Mouse (Mus musculus) forebrain, embryonic 11.5 days (tissue): ENCODE data around the gene Ankrd22. TPM values are rescaled to one million over a fixed set of nuclear protein-coding genes. Genes with fewer than 3 reads are reported as not detected.

Source experiments
- ATAC-seq: fragments of 200-750 bp; cut with Nextera tagmentation; replicated peaks from 2 replicates; pipeline ENCODE4 v1.8.0; 2017; ENCODE audit warnings: moderate TSS enrichment; ENCODE audit not compliant: low FRiP score
- DNase-seq: peaks from one replicate; pipeline ENCODE4 v3.0.0-alpha.2; 2017; ENCODE audit warnings: low spot score
- H3K27ac ChIP-seq: fragments of 300-500 bp; sonication (generic); 2 replicates; pipeline ENCODE4 v1.5.1; 2014; ENCODE audit warnings: low read depth, low read length
- H3K27me3 ChIP-seq: fragments of 300-500 bp; sonication (generic); 2 replicates; pipeline ENCODE4 v1.6.1; 2014; ENCODE audit warnings: mild to moderate bottlenecking, low read length, mixed read lengths; ENCODE audit not compliant: control insufficient read depth, insufficient read depth
- H3K36me3 ChIP-seq: fragments of 300-500 bp; sonication (generic); 2 replicates; pipeline ENCODE4 v1.6.1; 2014; ENCODE audit warnings: mild to moderate bottlenecking, low read length, moderate library complexity, mixed read lengths; ENCODE audit not compliant: control insufficient read depth, insufficient read depth
- H3K4me1 ChIP-seq: fragments of 300-500 bp; sonication (generic); replicated peaks from 2 replicates; pipeline ENCODE4 v1.6.1; 2014; ENCODE audit warnings: low read length, mixed read lengths; ENCODE audit not compliant: control insufficient read depth, insufficient read depth
- H3K4me2 ChIP-seq: fragments of 300-500 bp; sonication (generic); 2 replicates; pipeline ENCODE4 v1.6.1; 2014; ENCODE audit warnings: low read depth, mild to moderate bottlenecking, low read length, moderate library complexity, mixed read lengths; ENCODE audit not compliant: severe bottlenecking
- H3K4me3 ChIP-seq: fragments of 300-500 bp; sonication (generic); 2 replicates; pipeline ENCODE4 v1.5.1; 2014; ENCODE audit warnings: low read depth, low read length
- H3K9ac ChIP-seq: fragments of 300-500 bp; sonication (generic); 2 replicates; pipeline ENCODE4 v1.6.1; 2014; ENCODE audit warnings: low read length
- H3K9me3 ChIP-seq: fragments of 300-500 bp; sonication (generic); 2 replicates; pipeline ENCODE4 v1.6.1; 2016; ENCODE audit warnings: low read length, mixed read lengths; ENCODE audit not compliant: control insufficient read depth
- WGBS: fragments of 180-500 bp; shearing (Covaris S2); extraction: QIAGEN DNeasy Blood & Tissue Kit; methylation state at CpG from one replicate; pipeline ENCODE4 v1.1.7; 2014; 5-methylcytosine and 5-hydroxymethylcytosine counted together
- polyA plus RNA-seq: library from polyadenylated mRNA; unstranded; fragments of >200 nt; fragmentation: Nextera tagmentation; extraction: Ambion mirVana; gene quantifications from 2 replicates; pipeline ENCODE4 v1.2.1, GENCODE M21; 2014

Gene Ankrd22
- polyA plus RNA-seq, 1 experiment from 2014 or later = not detected

DNA sequence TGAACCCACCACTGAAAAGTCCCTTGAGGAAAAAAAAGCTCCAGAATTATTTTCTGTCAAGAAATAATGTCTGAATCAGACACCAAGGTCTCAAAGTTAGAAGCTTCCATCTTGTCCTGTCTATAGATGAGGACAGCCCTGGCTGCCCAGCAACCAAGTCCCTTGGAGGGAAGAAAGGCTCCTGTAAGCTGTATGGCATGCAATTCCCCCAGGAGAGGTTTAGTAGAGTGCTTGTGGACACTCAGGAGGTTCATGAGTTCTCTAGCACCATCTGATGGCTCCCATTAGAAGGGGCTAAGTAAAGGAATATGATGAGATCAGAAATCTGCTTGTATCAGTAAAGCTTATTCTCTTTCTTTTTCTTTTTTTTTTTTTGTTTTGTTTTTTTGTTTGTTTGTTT is 3.3 kb upstream of the Ankrd22 start:
- H3K27ac ChIP-seq = no peak overlapping the region
- no peaks in the 10 kb centered on the region for H3K36me3 ChIP-seq
- no peak overlapping the region for H3K9ac ChIP-seq
- H3K4me1 ChIP-seq = no peaks in the 10 kb centered on the region
- no peak overlapping the region for H3K4me2 ChIP-seq
- no peak overlapping the region for H3K4me3 ChIP-seq
- ATAC-seq (no peak), DNase-seq (no peak)
- no peaks in the 10 kb centered on the region for H3K9me3 ChIP-seq
- no peaks in the 10 kb centered on the region for H3K27me3 ChIP-seq

- no peak for ATAC-seq
- no peaks in the 10 kb centered on the region for H3K27me3 ChIP-seq
- H3K9ac ChIP-seq = no peak overlapping the region
- DNase-seq = no peak
- no peak overlapping the region for H3K4me3 ChIP-seq
- H3K4me2 ChIP-seq = no peak overlapping the region
- no peaks in the 10 kb centered on the region for H3K4me1 ChIP-seq
- no peaks in the 10 kb centered on the region for H3K9me3 ChIP-seq
- no peaks in the 10 kb centered on the region for H3K36me3 ChIP-seq
- 40% methylated on average over 7 of the region's 7 CpGs for WGBS
- no peak overlapping the region for H3K27ac ChIP-seq
Observed at GRCm38 (mm10) chr19:34167896-34168661, 2.2 kb upstream of the Ankrd22 start.

- no peak for ATAC-seq
- Histone ChIP-seq H3K27me3 (no peaks in the 10 kb centered on the region), H3K36me3 (no peaks in the 10 kb centered on the region), H3K4me1 (no peaks in the 10 kb centered on the region), H3K27ac (no peak overlapping the region), H3K4me2 (no peak overlapping the region), H3K4me3 (no peak overlapping the region), H3K9me3 (no peaks in the 10 kb centered on the region), H3K9ac (no peak overlapping the region)
- no peak for DNase-seq
- 81% methylated on average over 4 of the region's 4 CpGs for WGBS
Observed at GRCm38 (mm10) chr19:34166386-34166785, 533 bp upstream of the Ankrd22 start.

DNA sequence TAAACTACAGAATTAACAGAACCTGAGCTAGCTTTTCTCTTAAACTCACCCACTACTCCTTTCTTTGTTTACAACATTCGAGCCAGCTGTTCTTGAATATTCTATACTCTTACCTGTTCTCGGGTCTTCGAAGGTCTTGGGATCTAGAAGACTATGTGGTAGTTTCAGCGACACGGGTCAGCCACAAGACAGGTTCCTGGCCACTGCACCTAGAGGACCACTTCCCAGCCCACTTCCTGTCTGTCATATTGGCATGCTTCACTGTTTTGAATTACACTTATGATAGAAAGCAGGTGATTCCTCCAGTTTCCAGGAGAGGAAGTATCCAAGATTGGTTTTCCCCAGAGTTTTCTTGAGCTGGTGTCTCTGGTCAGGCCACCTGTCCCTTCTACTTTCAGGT is 3.2 kb downstream of the Ankrd22 start:
- no peaks in the 10 kb centered on the region for H3K9me3 ChIP-seq
- no peak overlapping the region for H3K9ac ChIP-seq
- no peak for DNase-seq
- WGBS = 91% methylated on average over 5 of the region's 5 CpGs
- ATAC-seq = no peak
- H3K27me3 ChIP-seq = no peaks in the 10 kb centered on the region
- H3K4me1 ChIP-seq = no peaks in the 10 kb centered on the region
- H3K4me2 ChIP-seq = no peak overlapping the region
- no peaks in the 10 kb centered on the region for H3K36me3 ChIP-seq
- H3K4me3 ChIP-seq = no peak overlapping the region
- no peak overlapping the region for H3K27ac ChIP-seq

DNA sequence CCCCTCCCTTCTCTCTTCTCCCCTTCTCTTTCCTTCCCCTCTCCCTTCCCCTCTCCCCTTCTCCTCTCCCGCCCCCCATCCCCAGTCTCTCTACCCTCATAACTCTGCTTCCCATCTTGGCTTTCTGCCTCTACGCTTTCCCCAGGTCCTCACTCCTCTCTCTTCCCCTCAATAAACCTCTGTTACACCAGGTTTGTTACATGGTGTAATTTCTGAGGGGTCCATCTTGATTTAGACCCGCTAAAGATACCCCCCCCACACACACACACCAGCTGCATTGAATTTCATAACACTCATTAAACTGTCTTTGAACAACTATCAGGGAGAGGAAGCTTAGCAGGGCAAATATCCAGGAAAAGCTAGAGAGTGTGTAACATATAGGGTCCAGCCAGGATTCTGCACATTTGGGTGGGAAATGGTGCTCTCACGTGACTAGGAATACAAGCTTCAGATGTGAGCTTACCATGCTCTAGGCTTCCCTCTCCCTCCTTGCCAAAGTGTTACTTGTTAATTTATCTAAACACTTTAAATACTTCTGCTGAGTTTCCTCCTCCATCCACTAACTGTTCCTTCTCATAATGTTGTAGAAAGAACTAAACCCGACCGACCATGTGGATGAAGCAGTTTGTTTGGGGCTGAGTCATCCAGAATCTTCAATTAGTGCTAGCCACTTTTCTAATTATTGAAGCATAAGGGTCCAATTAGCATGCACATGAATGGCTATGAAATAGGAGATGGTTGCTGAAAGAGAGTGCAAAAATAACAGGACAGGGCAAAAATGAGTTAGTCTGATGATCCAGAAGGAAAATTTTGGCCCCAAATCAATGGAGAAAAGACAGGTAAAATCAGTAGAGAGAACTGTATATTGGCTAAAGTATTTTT is 12.3 kb downstream of the Ankrd22 start:
- Histone ChIP-seq H3K36me3 (no peaks in the 10 kb centered on the region), H3K27me3 (no peaks in the 10 kb centered on the region), H3K4me2 (no peak overlapping the region), H3K9me3 (no peaks in the 10 kb centered on the region), H3K27ac (no peak overlapping the region), H3K4me1 (no peaks in the 10 kb centered on the region), H3K9ac (no peak overlapping the region), H3K4me3 (no peak overlapping the region)
- ATAC-seq (0 out of 2 replicates have a peak, but pooled peaks have one; percentile 49), DNase-seq (no peak)
- 67% methylated on average over 6 of the region's 6 CpGs for WGBS

DNA sequence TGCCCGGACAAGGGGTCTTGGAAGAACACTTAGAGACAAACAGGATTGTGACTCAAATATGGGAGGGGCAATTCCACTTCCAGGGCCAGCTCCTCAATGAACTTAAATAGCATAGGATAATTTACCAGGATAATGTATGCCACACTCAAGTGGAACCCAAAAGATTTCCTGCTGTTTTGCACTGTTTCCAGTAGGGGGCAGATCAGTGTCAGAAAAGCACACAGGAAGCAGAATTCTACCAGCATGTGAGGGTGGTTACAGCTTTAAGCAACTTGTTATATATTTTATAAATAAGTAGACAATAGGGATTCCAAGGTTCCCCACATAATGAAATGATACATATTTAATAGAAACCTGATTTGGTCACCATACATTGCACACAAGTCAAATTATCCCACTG is 13.9 kb downstream of the Ankrd22 start:
- Histone ChIP-seq H3K4me1 (no peaks in the 10 kb centered on the region), H3K9me3 (no peaks in the 10 kb centered on the region), H3K36me3 (no peaks in the 10 kb centered on the region), H3K27me3 (no peaks in the 10 kb centered on the region), H3K4me3 (no peak overlapping the region), H3K9ac (no peak overlapping the region), H3K27ac (no peak overlapping the region), H3K4me2 (no peak overlapping the region)
- DNase-seq (no peak), ATAC-seq (no peak)
- WGBS = 82% methylated on average over 1 of the region's 1 CpGs

DNA sequence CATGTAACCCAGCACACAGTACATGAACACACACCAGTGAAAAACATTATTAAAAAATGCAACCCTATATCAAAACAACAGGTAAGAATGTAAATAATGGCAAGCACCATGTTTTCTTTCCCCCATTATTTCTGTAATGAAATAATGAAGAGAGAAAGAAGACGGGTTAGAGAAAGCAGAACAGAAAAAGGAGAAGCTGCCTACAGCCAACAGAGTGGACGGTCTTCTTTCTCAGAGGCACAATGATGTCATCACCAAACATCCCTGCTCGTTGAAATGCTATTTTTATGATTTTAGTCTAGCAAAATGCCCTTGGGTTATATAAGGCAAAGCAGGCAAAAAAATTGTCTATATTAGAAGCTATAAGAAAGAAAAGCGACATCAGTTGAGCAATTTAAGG is 17.4 kb downstream of the Ankrd22 start:
- H3K4me2 ChIP-seq = no peak overlapping the region
- H3K9me3 ChIP-seq = no peaks in the 10 kb centered on the region
- no peaks in the 10 kb centered on the region for H3K36me3 ChIP-seq
- H3K27me3 ChIP-seq = no peaks in the 10 kb centered on the region
- H3K27ac ChIP-seq = no peak overlapping the region
- H3K4me1 ChIP-seq = no peaks in the 10 kb centered on the region
- no peak overlapping the region for H3K4me3 ChIP-seq
- DNase-seq (no peak), ATAC-seq (no peak)
- H3K9ac ChIP-seq = no peak overlapping the region
- 88% methylated on average over 4 of the region's 4 CpGs for WGBS

- WGBS = 79% methylated on average over 3 of the region's 3 CpGs
- H3K4me1 ChIP-seq = no peaks in the 10 kb centered on the region
- no peaks in the 10 kb centered on the region for H3K36me3 ChIP-seq
- no peak overlapping the region for H3K9ac ChIP-seq
- ATAC-seq (no peak), DNase-seq (no peak)
- H3K4me2 ChIP-seq = no peak overlapping the region
- no peak overlapping the region for H3K4me3 ChIP-seq
- H3K27me3 ChIP-seq = no peaks in the 10 kb centered on the region
- H3K9me3 ChIP-seq = no peaks in the 10 kb centered on the region
- H3K27ac ChIP-seq = no peak overlapping the region
Observed at GRCm38 (mm10) chr19:34139431-34140046, 26.3 kb downstream of the Ankrd22 start.
